Mouse (Mus musculus): ENCODE data around the gene Acoxl. TPM values are rescaled to one million over a fixed set of nuclear protein-coding genes. Genes with fewer than 3 reads are reported as not detected.

The Acoxl gene
- polyA plus RNA-seq, 1 experiment from 2014 or later, result 0.28 TPM

DNA sequence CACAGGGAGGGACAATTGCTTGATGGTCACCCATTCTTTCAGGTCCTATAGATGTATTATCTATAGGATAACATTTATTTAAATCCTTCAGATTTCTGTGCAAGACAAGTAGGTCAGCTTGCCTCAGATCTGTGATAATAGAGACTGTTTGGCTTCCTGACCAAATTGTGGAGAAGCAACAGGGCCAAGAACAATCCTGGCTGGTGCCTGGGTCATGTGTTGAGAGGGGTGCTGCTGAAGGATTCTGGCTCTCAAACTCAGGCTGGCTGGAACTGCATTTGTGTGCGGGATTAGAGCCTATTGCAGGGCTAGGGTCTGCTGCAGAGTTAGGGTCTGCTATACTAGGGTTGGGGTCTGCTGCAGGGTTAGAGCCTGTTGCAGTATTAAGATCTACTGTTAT lies 153.0 kb downstream of the Acoxl start:
- H3K9me3 ChIP-seq (replicated peaks), result no peaks in the 10 kb centered on the region
- H3K27me3 ChIP-seq, result no peaks in the 10 kb centered on the region
- WGBS, result 69% methylated on average over 1 of the region's 1 CpGs
- no peak overlapping the region for H3K4me2 ChIP-seq
- H3K27ac ChIP-seq, result no peak overlapping the region
- no peak for ATAC-seq (replicated peaks; ENCODE audit: insufficient number of reproducible peaks, insufficient read depth, low FRiP score, low read depth)
- H3K4me1 ChIP-seq (replicated peaks), result 0 out of 2 replicates have a peak, but pooled peaks cover 9% of the 10 kb centered on the region
- no peak overlapping the region for H3K4me3 ChIP-seq
- no peaks in the 10 kb centered on the region for H3K36me3 ChIP-seq
- H3K9ac ChIP-seq, result no peak overlapping the region

DNA sequence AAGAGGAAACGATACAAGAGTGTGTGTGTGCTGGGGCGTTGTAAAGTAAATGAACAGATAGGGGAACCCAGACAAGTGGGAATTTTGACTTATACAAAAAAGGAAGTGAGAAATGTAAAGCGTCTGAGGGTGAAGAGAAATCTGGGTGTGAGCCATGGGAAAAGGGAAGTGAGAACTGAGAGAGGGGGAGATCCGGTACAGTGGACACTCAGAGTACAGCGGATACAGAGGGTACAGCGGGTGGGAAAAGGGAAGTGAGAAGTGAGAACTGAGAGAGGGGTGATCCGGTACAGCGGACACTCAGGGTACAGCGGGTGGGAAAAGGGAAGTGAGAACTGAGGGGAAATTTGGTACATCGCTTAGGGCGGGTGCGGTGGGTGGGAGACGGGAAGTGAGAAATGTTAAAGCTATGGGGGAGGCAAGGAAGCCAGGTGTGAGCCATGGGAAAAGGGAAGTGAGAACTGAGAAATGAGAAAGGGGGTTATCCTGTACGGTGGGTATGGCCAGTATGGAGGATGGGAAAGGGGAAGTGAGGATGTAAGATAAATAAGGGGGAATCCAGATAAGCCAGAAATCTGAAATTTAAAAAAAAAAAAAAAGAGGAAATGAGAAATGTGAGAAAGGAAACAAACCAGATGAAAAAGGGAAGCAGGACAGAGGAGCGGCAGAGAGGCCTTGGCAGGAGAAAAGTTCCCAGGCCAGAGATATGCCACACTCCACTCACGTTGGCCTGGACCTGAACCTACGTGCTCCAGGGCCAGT lies 170.2 kb downstream of the Acoxl start:
- Histone ChIP-seq H3K36me3 (no peaks in the 10 kb centered on the region), H3K9ac (no peak overlapping the region), H3K27ac (no peak overlapping the region), H3K4me3 (no peak overlapping the region), H3K9me3 (replicated peaks) (no peaks in the 10 kb centered on the region), H3K4me1 (replicated peaks) (no peaks in the 10 kb centered on the region), H3K4me2 (no peak overlapping the region), H3K27me3 (no peaks in the 10 kb centered on the region)
- ATAC-seq (replicated peaks; ENCODE audit: insufficient number of reproducible peaks, insufficient read depth, low FRiP score, low read depth), result no peak
- WGBS, result 76% methylated on average over 17 of the region's 17 CpGs

DNA sequence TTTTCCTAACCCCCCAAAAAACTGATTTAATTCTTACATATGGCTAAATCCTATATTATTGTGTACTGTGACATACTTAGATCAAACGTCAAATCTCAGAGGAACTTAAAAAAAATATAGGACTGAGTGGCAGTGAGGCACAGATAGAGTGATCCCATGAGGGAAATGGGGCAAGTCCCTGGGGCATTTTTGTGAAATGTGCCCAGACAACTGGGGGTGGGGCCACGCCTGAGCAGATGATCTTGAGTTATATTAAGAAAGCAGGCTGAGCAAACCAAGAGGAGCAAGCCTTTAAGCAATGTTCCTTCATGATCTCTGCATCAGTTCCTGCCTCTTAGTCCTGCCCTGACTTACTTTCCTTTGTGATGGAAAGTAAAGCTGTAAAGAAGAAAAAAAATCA lies 175.9 kb downstream of the Acoxl start:
- WGBS, result 57% methylated on average over 2 of the region's 2 CpGs

GRCm38 (mm10) chr2:128015602-128016001 lies 176.9 kb downstream of the Acoxl start:
- no peak for ATAC-seq (replicated peaks; ENCODE audit: insufficient number of reproducible peaks, insufficient read depth, low FRiP score, low read depth)

More for the DNA sequence above, 175.9 kb downstream of the Acoxl start:
- H3K9ac ChIP-seq, result no peak overlapping the region
- H3K36me3 ChIP-seq, result no peaks in the 10 kb centered on the region
- H3K27me3 ChIP-seq, result no peaks in the 10 kb centered on the region
- no peak overlapping the region for H3K27ac ChIP-seq
- H3K4me1 ChIP-seq (replicated peaks), result no peaks in the 10 kb centered on the region
- no peak overlapping the region for H3K4me3 ChIP-seq
- H3K4me2 ChIP-seq, result no peak overlapping the region
- ATAC-seq (replicated peaks; ENCODE audit: insufficient number of reproducible peaks, insufficient read depth, low FRiP score, low read depth), result no peak
- no peaks in the 10 kb centered on the region for H3K9me3 ChIP-seq (replicated peaks)

GRCm38 (mm10) chr2:128020039-128020907 lies 181.6 kb downstream of the Acoxl start:
- H3K4me3 ChIP-seq, result no peak overlapping the region
- H3K9ac ChIP-seq, result no peak overlapping the region
- no peaks in the 10 kb centered on the region for H3K27me3 ChIP-seq
- 43% methylated on average over 7 of the region's 7 CpGs for WGBS
- no peaks in the 10 kb centered on the region for H3K36me3 ChIP-seq
- H3K9me3 ChIP-seq (replicated peaks), result no peaks in the 10 kb centered on the region
- H3K4me2 ChIP-seq, result no peak overlapping the region
- no peaks in the 10 kb centered on the region for H3K4me1 ChIP-seq (replicated peaks)
- no peak for ATAC-seq (replicated peaks; ENCODE audit: insufficient number of reproducible peaks, insufficient read depth, low FRiP score, low read depth)
- H3K27ac ChIP-seq, result no peak overlapping the region

More at GRCm38 (mm10) chr2:128015602-128016001, 176.9 kb downstream of the Acoxl start:
- H3K9ac ChIP-seq, result no peak overlapping the region
- 73% methylated on average over 8 of the region's 8 CpGs for WGBS
- no peak overlapping the region for H3K27ac ChIP-seq
- no peaks in the 10 kb centered on the region for H3K9me3 ChIP-seq (replicated peaks)
- H3K36me3 ChIP-seq, result no peaks in the 10 kb centered on the region
- no peaks in the 10 kb centered on the region for H3K27me3 ChIP-seq
- H3K4me2 ChIP-seq, result no peak overlapping the region
- H3K4me3 ChIP-seq, result no peak overlapping the region
- H3K4me1 ChIP-seq (replicated peaks), result no peaks in the 10 kb centered on the region

- Histone ChIP-seq H3K4me1 (replicated peaks) (no peaks in the 10 kb centered on the region), H3K27ac (no peak overlapping the region), H3K4me2 (no peak overlapping the region), H3K27me3 (no peaks in the 10 kb centered on the region), H3K9me3 (replicated peaks) (no peaks in the 10 kb centered on the region), H3K36me3 (no peaks in the 10 kb centered on the region), H3K4me3 (no peak overlapping the region), H3K9ac (no peak overlapping the region)
- no peak for ATAC-seq (replicated peaks; ENCODE audit: insufficient number of reproducible peaks, insufficient read depth, low FRiP score, low read depth)
These were observed 182.2 kb downstream of the Acoxl start for GRCm38 (mm10) chr2:128020908-128021193.

- Histone ChIP-seq H3K27me3 (no peaks in the 10 kb centered on the region), H3K9ac (no peak overlapping the region)
- no peak for ATAC-seq (replicated peaks; ENCODE audit: insufficient number of reproducible peaks, insufficient read depth, low FRiP score, low read depth)
These were observed 185.2 kb downstream of the Acoxl start for GRCm38 (mm10) chr2:128023855-128024254.

GRCm38 (mm10) chr2:128027696-128028095 lies 189.0 kb downstream of the Acoxl start:
- Histone ChIP-seq H3K36me3 (no peaks in the 10 kb centered on the region), H3K9me3 (replicated peaks) (no peaks in the 10 kb centered on the region), H3K4me1 (replicated peaks) (no peaks in the 10 kb centered on the region), H3K4me2 (no peak overlapping the region), H3K27me3 (no peaks in the 10 kb centered on the region), H3K4me3 (no peak overlapping the region), H3K9ac (no peak overlapping the region), H3K27ac (no peak overlapping the region)
- 69% methylated on average over 12 of the region's 12 CpGs for WGBS
- no peak for ATAC-seq (replicated peaks; ENCODE audit: insufficient number of reproducible peaks, insufficient read depth, low FRiP score, low read depth)

More at GRCm38 (mm10) chr2:128023855-128024254, 185.2 kb downstream of the Acoxl start:
- H3K9me3 ChIP-seq (replicated peaks), result no peaks in the 10 kb centered on the region
- H3K4me3 ChIP-seq, result no peak overlapping the region
- no peak overlapping the region for H3K4me2 ChIP-seq
- H3K4me1 ChIP-seq (replicated peaks), result no peaks in the 10 kb centered on the region
- no peak overlapping the region for H3K27ac ChIP-seq
- H3K36me3 ChIP-seq, result no peaks in the 10 kb centered on the region
- WGBS, result 65% methylated on average over 2 of the region's 2 CpGs

- ATAC-seq (replicated peaks; ENCODE audit: insufficient number of reproducible peaks, insufficient read depth, low FRiP score, low read depth), result no peak
- no peak overlapping the region for H3K4me2 ChIP-seq
- no peaks in the 10 kb centered on the region for H3K9me3 ChIP-seq (replicated peaks)
- H3K27me3 ChIP-seq, result no peaks in the 10 kb centered on the region
- H3K9ac ChIP-seq, result no peak overlapping the region
- no peak overlapping the region for H3K4me3 ChIP-seq
- WGBS, result 64% methylated on average over 2 of the region's 2 CpGs
- no peaks in the 10 kb centered on the region for H3K4me1 ChIP-seq (replicated peaks)
- no peak overlapping the region for H3K27ac ChIP-seq
- no peaks in the 10 kb centered on the region for H3K36me3 ChIP-seq
These were observed 191.3 kb downstream of the Acoxl start for GRCm38 (mm10) chr2:128029968-128030367.

DNA sequence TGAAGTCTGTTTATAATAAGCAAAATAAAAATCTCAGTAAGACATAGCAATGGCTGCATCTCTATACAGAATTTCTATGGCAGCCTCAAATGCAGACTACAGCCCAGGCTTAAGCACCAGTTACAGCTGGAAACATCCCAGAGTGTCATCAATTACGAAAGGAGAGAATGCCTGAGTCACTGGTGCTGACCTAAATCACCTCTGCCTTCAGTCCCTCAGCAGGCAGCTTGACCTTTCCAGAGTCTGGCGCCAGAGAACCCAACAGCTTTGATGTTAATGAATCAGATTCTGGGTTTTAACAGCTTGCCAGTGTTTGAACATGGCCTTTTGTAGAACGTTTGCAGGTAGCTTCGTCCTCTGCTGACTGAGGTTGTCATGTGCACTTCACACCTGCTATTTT lies 193.4 kb downstream of the Acoxl start:
- ATAC-seq (replicated peaks; ENCODE audit: insufficient number of reproducible peaks, insufficient read depth, low FRiP score, low read depth), result no peak
- no peak overlapping the region for H3K4me2 ChIP-seq
- H3K27ac ChIP-seq, result no peak overlapping the region
- H3K9me3 ChIP-seq (replicated peaks), result no peaks in the 10 kb centered on the region
- H3K27me3 ChIP-seq, result no peaks in the 10 kb centered on the region
- H3K4me1 ChIP-seq (replicated peaks), result no peaks in the 10 kb centered on the region
- no peaks in the 10 kb centered on the region for H3K36me3 ChIP-seq
- no peak overlapping the region for H3K4me3 ChIP-seq
- 37% methylated on average over 4 of the region's 4 CpGs for WGBS
- no peak overlapping the region for H3K9ac ChIP-seq

DNA sequence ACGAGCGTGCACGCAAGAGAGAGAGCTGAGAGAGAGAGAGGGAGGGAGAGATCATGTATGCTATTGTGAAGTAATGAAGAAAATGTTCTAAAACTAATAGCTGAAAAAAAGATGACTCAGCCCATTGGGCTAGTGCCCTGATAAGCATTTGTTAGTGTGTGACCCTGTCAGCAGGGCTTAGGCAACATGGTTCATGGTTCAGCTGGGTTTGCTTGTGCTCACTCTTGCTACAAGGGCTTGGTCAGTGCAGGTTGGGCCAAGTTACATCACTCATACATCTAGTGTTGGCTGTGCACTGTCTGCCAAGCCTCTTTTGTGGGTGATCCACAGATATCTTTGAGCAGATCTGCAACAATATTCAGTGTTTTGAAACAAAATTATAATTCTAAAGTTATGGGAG lies 194.8 kb downstream of the Acoxl start:
- no peak overlapping the region for H3K9ac ChIP-seq
- no peak for ATAC-seq (replicated peaks; ENCODE audit: insufficient number of reproducible peaks, insufficient read depth, low FRiP score, low read depth)
- no peak overlapping the region for H3K4me2 ChIP-seq
- H3K27ac ChIP-seq, result no peak overlapping the region
- no peaks in the 10 kb centered on the region for H3K9me3 ChIP-seq (replicated peaks)
- WGBS, result 89% methylated on average over 3 of the region's 3 CpGs
- no peak overlapping the region for H3K4me3 ChIP-seq
- H3K36me3 ChIP-seq, result no peaks in the 10 kb centered on the region
- no peaks in the 10 kb centered on the region for H3K27me3 ChIP-seq
- H3K4me1 ChIP-seq (replicated peaks), result no peaks in the 10 kb centered on the region
